Comparison of ENCODE assay signal across 9 mouse cellular contexts in genomic region chr14:45602002-45602401, GRCm38 (mm10). TPM values are rescaled to one million over a fixed set of nuclear protein-coding genes. Genes with fewer than 3 reads are reported as not detected.
DNase-seq lines count a peak whose midpoint lies in the region; ATAC-seq and TF ChIP-seq lines count a peak whose summit lies in the region.
"Had no signal": no experiment of that assay in that cellular context is flagged by ENCODE, and none has a peak within 500 bp of the region (broad histone marks: within the 10 kb centered on the region; RNA-seq: fewer than 3 reads in every experiment).

No protein-coding gene starts in this region.

- peak; percentile 58; the same call in 1 of the 2 replicates for ATAC-seq in forebrain, embryonic 12.5 days (ENCODE audit: low FRiP score)
- no peak for ATAC-seq in forebrain, embryonic 11.5 days (replicated peaks; ENCODE audit: low FRiP score)
- ATAC-seq in lung, embryonic 16.5 days (ENCODE audit: low read depth): peak; percentile 23; the same call in 1 of the 2 replicates
- no peak for ATAC-seq in intestine, embryonic 16.5 days

- no peak overlapping the region for H3K4me2 ChIP-seq in forebrain, embryonic 12.5 days
- no peak overlapping the region for H3K4me2 ChIP-seq in forebrain, embryonic 11.5 days (ENCODE audit: low read depth, low read length, severe bottlenecking)
- no peak overlapping the region for H3K4me2 ChIP-seq in lung, embryonic 16.5 days (ENCODE audit: low read depth, low read length)
- no peak overlapping the region for H3K4me2 ChIP-seq in intestine, embryonic 16.5 days (ENCODE audit: low read depth, low read length)
- H3K4me2 ChIP-seq: heart, embryonic 15.5 days had no signal

- H3K4me1 ChIP-seq in forebrain, embryonic 12.5 days: no peaks in the 10 kb centered on the region
- no peaks in the 10 kb centered on the region for H3K4me1 ChIP-seq in forebrain, embryonic 11.5 days (replicated peaks; ENCODE audit: control insufficient read depth, insufficient read depth, low read length)
- no peaks in the 10 kb centered on the region; the same call in 1 of the 2 replicates for H3K4me1 ChIP-seq in lung, embryonic 16.5 days (replicated peaks; ENCODE audit: control insufficient read depth, insufficient read depth, low read length)
- H3K4me1 ChIP-seq in lung, adult 2 months (ENCODE audit: control insufficient read depth, insufficient read depth, low read length): no peaks in the 10 kb centered on the region
- no peaks in the 10 kb centered on the region for H3K4me1 ChIP-seq in olfactory bulb, adult 2 months (ENCODE audit: control insufficient read depth, insufficient read depth, low read length)
- H3K4me1 ChIP-seq in thymus, adult 2 months (replicated peaks; ENCODE audit: control insufficient read depth, insufficient read depth, low read length): no peaks in the 10 kb centered on the region
- H3K4me1 ChIP-seq in intestine, embryonic 16.5 days (ENCODE audit: control insufficient read depth, insufficient read depth, low read length): no peaks in the 10 kb centered on the region

- no peaks in the 10 kb centered on the region for H3K27me3 ChIP-seq in forebrain, embryonic 12.5 days
- H3K27me3 ChIP-seq in forebrain, embryonic 11.5 days (ENCODE audit: control insufficient read depth, insufficient read depth, low read length): no peaks in the 10 kb centered on the region
- no peaks in the 10 kb centered on the region for H3K27me3 ChIP-seq in lung, embryonic 16.5 days (ENCODE audit: control insufficient read depth, insufficient read depth, low read depth, low read length)
- H3K27me3 ChIP-seq in thymus, adult 2 months (ENCODE audit: control insufficient read depth, insufficient read depth, low read length): no peaks in the 10 kb centered on the region
- no peaks in the 10 kb centered on the region for H3K27me3 ChIP-seq in intestine, embryonic 16.5 days (replicated peaks; ENCODE audit: control insufficient read depth, insufficient read depth, low read length)
- H3K27me3 ChIP-seq: heart, embryonic 15.5 days had no signal

- no peak for DNase-seq in forebrain, embryonic 11.5 days (ENCODE audit: low spot score)
- DNase-seq in lung, adult 2 months: no peak
- DNase-seq in heart, postnatal 4 days: peak; percentile 17
- DNase-seq in thymus, adult 2 months: no peak

- no peak for TF ChIP-seq CTCF in lung, adult 2 months (IDR thresholded peaks at IDR 0.05; ENCODE audit: insufficient read depth, low read length)
- TF ChIP-seq CTCF in olfactory bulb, adult 2 months (IDR thresholded peaks at IDR 0.05; ENCODE audit: insufficient read depth, low read depth, low read length): no peak
- TF ChIP-seq CTCF in thymus, adult 2 months (IDR thresholded peaks at IDR 0.05; ENCODE audit: borderline replicate concordance, control insufficient read depth, extremely low read depth, insufficient read depth, low read length, poor library complexity): no peak

- peaks cover 20% of the 10 kb centered on the region for H3K36me3 ChIP-seq in forebrain, embryonic 12.5 days (replicated peaks)
- H3K36me3 ChIP-seq in forebrain, embryonic 11.5 days (ENCODE audit: control insufficient read depth, insufficient read depth, low read length): no peaks in the 10 kb centered on the region
- no peaks in the 10 kb centered on the region for H3K36me3 ChIP-seq in lung, embryonic 16.5 days (ENCODE audit: control insufficient read depth, insufficient read depth, low read length)
- peaks cover 10% of the 10 kb centered on the region; the same call in 1 of the 2 replicates for H3K36me3 ChIP-seq in thymus, adult 2 months (ENCODE audit: control insufficient read depth, insufficient read depth, low read length)
- no peaks in the 10 kb centered on the region for H3K36me3 ChIP-seq in intestine, embryonic 16.5 days (ENCODE audit: control insufficient read depth, insufficient read depth, low read length)

- no peak overlapping the region for H3K9ac ChIP-seq in forebrain, embryonic 12.5 days
- H3K9ac ChIP-seq in forebrain, embryonic 11.5 days (ENCODE audit: low read length): no peak overlapping the region
- no peak overlapping the region for H3K9ac ChIP-seq in lung, embryonic 16.5 days (ENCODE audit: low read length)
- no peak overlapping the region for H3K9ac ChIP-seq in intestine, embryonic 16.5 days (ENCODE audit: low read depth, low read length)
- H3K9ac ChIP-seq: heart, embryonic 15.5 days had no signal

- H3K9me3 ChIP-seq in forebrain, embryonic 12.5 days: no peaks in the 10 kb centered on the region
- no peaks in the 10 kb centered on the region for H3K9me3 ChIP-seq in forebrain, embryonic 11.5 days (ENCODE audit: control insufficient read depth, low read length)
- no peaks in the 10 kb centered on the region for H3K9me3 ChIP-seq in lung, embryonic 16.5 days (ENCODE audit: control insufficient read depth, low read length)
- H3K9me3 ChIP-seq in intestine, embryonic 16.5 days (ENCODE audit: control insufficient read depth, low read length): no peaks in the 10 kb centered on the region
- H3K9me3 ChIP-seq: heart, embryonic 15.5 days had no signal

- H3K4me3 ChIP-seq in forebrain, embryonic 12.5 days (replicated peaks): no peak overlapping the region
- H3K4me3 ChIP-seq in forebrain, embryonic 11.5 days (ENCODE audit: low read depth, low read length): no peak overlapping the region
- H3K4me3 ChIP-seq in lung, embryonic 16.5 days (ENCODE audit: low read length): no peak overlapping the region
- H3K4me3 ChIP-seq in lung, adult 2 months (replicated peaks; ENCODE audit: extremely low read depth, low read depth, low read length): no peak overlapping the region
- H3K4me3 ChIP-seq in olfactory bulb, adult 2 months (ENCODE audit: insufficient read depth, low read depth, low read length): no peak overlapping the region
- no peak overlapping the region for H3K4me3 ChIP-seq in thymus, adult 2 months (ENCODE audit: control insufficient read depth, insufficient read depth, low read length)
- no peak overlapping the region for H3K4me3 ChIP-seq in intestine, embryonic 16.5 days (ENCODE audit: low read length)
- H3K4me3 ChIP-seq: heart, embryonic 15.5 days had no signal

- 68% methylated on average over 3 of the region's 3 CpGs for WGBS in forebrain, embryonic 12.5 days
- WGBS in forebrain, embryonic 11.5 days: 66% methylated on average over 3 of the region's 3 CpGs
- 52% methylated on average over 3 of the region's 3 CpGs for WGBS in lung, embryonic 16.5 days
- WGBS in lung, adult 2 months: 52% methylated on average over 3 of the region's 3 CpGs
- 38% methylated on average over 3 of the region's 3 CpGs for WGBS in olfactory bulb, adult 2 months
- WGBS in thymus, adult 2 months: 91% methylated on average over 3 of the region's 3 CpGs
- 65% methylated on average over 3 of the region's 3 CpGs for WGBS in intestine, embryonic 16.5 days

- no peak for TF ChIP-seq POLR2A in lung, adult 2 months (IDR thresholded peaks at IDR 0.05; ENCODE audit: borderline replicate concordance, extremely low read depth, low read depth, low read length)
- TF ChIP-seq POLR2A in olfactory bulb, adult 2 months (IDR thresholded peaks at IDR 0.05; ENCODE audit: insufficient read depth, low read depth, low read length): no peak
- no peak for TF ChIP-seq POLR2A in thymus, adult 2 months (IDR thresholded peaks at IDR 0.05; ENCODE audit: control insufficient read depth, extremely low read depth, insufficient read depth, low read length, poor library complexity)

- no peak overlapping the region for H3K27ac ChIP-seq in forebrain, embryonic 12.5 days
- H3K27ac ChIP-seq in forebrain, embryonic 11.5 days (ENCODE audit: low read depth, low read length): no peak overlapping the region
- no peak overlapping the region for H3K27ac ChIP-seq in lung, embryonic 16.5 days (ENCODE audit: low read length)
- 0 out of 2 replicates have a peak overlapping the region, but pooled peaks have one; percentile 45 for H3K27ac ChIP-seq in olfactory bulb, adult 2 months (ENCODE audit: insufficient read depth, low read depth, low read length)
- no peak overlapping the region for H3K27ac ChIP-seq in thymus, adult 2 months (ENCODE audit: control insufficient read depth, insufficient read depth, low read length)
- H3K27ac ChIP-seq in intestine, embryonic 16.5 days (ENCODE audit: low read length): no peak overlapping the region

RNA-seq across cellular contexts. Expression of gene Ddhd1, which starts 55.9 kb away (rescaled TPM):
- polyA plus RNA-seq in forebrain, embryonic 12.5 days (2016; fragmentation: Nextera tagmentation; extraction: Ambion mirVana): 16.7 and 16.8 TPM in 2 replicates
- 12.7 and 13.1 TPM in 2 replicates for polyA plus RNA-seq in forebrain, embryonic 11.5 days (2014; fragmentation: Nextera tagmentation; extraction: Ambion mirVana)
- 5.0 and 5.7 TPM in 2 replicates for polyA plus RNA-seq in lung, embryonic 16.5 days (2015; fragmentation: Nextera tagmentation; extraction: Ambion mirVana)
- 18.3 and 20.6 TPM in 2 replicates for polyA plus RNA-seq in lung, adult 2 months (2012; rRNA removed)
- total RNA-seq in heart, postnatal 4 days (2021): 10 to 100 TPM; 17.7 to 19.8 TPM
- 333 TPM in 1 of 2 replicates, not detected in the other for polyA plus RNA-seq in olfactory bulb, adult 2 months (2012; ENCODE audit: insufficient read depth, insufficient read length, low replicate concordance, missing spikeins)
- 21.2 and 22.7 TPM in 2 replicates for polyA plus RNA-seq in thymus, adult 2 months (2012; rRNA removed)
- 5.8 and 6.5 TPM in 2 replicates for polyA plus RNA-seq in intestine, embryonic 16.5 days (2015; fragmentation: Nextera tagmentation; extraction: Ambion mirVana)

Comparison
In these comparisons a context has a peak if more than half of its experiments do, and no peak if none do; other contexts are left out.
1. ATAC-seq: peak in forebrain, embryonic 12.5 days (single experiment) and lung, embryonic 16.5 days (single experiment); none in forebrain, embryonic 11.5 days (single experiment) and intestine, embryonic 16.5 days (single experiment).
2. RNA of gene Ddhd1, which starts 55.9 kb away (polyA plus RNA-seq): 333 TPM in olfactory bulb, adult 2 months; 21.2 to 22.7 TPM in thymus, adult 2 months, 18.3 to 20.6 TPM in lung, adult 2 months, 16.7 to 16.8 TPM in forebrain, embryonic 12.5 days, 12.7 to 13.1 TPM in forebrain, embryonic 11.5 days, 5.8 to 6.5 TPM in intestine, embryonic 16.5 days and 5.0 to 5.7 TPM in lung, embryonic 16.5 days; every median in the first group is over 10 times any median in the second.